Mouse (Mus musculus) G1E (cell line): ENCODE measurements at regions not wholly inside any gene's neighbourhood (a gene's known extent, or its start where the extent isn't known, plus 50 kb on each side); places are given as distances from the start of the nearest gene placed in this dataset.

ENCODE experiments used
- ATAC-seq: 2 replicates; pipeline ENCODE4 v1.8.0; 2016; ENCODE audit warnings: mild to moderate bottlenecking; ENCODE audit not compliant: insufficient number of reproducible peaks, poor library complexity, low FRiP score, severe bottlenecking; ENCODE audit errors: extremely low read depth
- DNase-seq: peaks from one replicate; pipeline ENCODE4 v3.0.0; 2012; ENCODE audit warnings: low spot score
- H3K27me3 ChIP-seq: 2 replicates; pipeline ENCODE4 v1.6.1; 2012; ENCODE audit warnings: mild to moderate bottlenecking, low read length, inconsistent platforms; ENCODE audit not compliant: insufficient read depth
- H3K36me3 ChIP-seq: replicated peaks from 2 replicates; pipeline ENCODE3; 2012; ENCODE audit warnings: mild to moderate bottlenecking, inconsistent platforms
- H3K4me1 ChIP-seq: 2 replicates; pipeline ENCODE4 v1.6.1; 2012; ENCODE audit warnings: low read depth, low read length, inconsistent platforms, mixed read lengths; ENCODE audit not compliant: insufficient read depth
- H3K4me3 ChIP-seq: 2 replicates; pipeline ENCODE4 v1.5.1; 2012; ENCODE audit warnings: low read depth, mild to moderate bottlenecking, inconsistent platforms, low read length, moderate library complexity, mixed read lengths
- H3K9me3 ChIP-seq: replicated peaks from 2 replicates; pipeline ENCODE4 v1.6.1; 2012; ENCODE audit warnings: inconsistent platforms
- CTCF ChIP-seq: IDR thresholded peaks from 2 replicates; pipeline ENCODE4 v1.5.1; 2012; ENCODE audit warnings: low read depth, low read length, inconsistent platforms, mixed read lengths
- GATA1 ChIP-seq: IDR thresholded peaks from 2 replicates; pipeline ENCODE4 v1.6.1; 2012; ENCODE audit warnings: borderline replicate concordance, low read length, inconsistent platforms, mixed read lengths
- GATA2 ChIP-seq: IDR thresholded peaks from 2 replicates; pipeline ENCODE4 v1.6.1; 2012; ENCODE audit warnings: low read depth, low read length, inconsistent platforms, borderline replicate concordance
- POLR2AphosphoS5 ChIP-seq: IDR thresholded peaks from 2 replicates; pipeline ENCODE4 v1.6.1; 2012; ENCODE audit warnings: low read depth, low read length, inconsistent platforms; ENCODE audit not compliant: insufficient replicate concordance
- TAL1 ChIP-seq: conservative IDR thresholded peaks from 2 replicates; pipeline ENCODE4 v1.6.1; 2012; ENCODE audit warnings: low read depth, low read length, inconsistent platforms, mixed read lengths

DNA sequence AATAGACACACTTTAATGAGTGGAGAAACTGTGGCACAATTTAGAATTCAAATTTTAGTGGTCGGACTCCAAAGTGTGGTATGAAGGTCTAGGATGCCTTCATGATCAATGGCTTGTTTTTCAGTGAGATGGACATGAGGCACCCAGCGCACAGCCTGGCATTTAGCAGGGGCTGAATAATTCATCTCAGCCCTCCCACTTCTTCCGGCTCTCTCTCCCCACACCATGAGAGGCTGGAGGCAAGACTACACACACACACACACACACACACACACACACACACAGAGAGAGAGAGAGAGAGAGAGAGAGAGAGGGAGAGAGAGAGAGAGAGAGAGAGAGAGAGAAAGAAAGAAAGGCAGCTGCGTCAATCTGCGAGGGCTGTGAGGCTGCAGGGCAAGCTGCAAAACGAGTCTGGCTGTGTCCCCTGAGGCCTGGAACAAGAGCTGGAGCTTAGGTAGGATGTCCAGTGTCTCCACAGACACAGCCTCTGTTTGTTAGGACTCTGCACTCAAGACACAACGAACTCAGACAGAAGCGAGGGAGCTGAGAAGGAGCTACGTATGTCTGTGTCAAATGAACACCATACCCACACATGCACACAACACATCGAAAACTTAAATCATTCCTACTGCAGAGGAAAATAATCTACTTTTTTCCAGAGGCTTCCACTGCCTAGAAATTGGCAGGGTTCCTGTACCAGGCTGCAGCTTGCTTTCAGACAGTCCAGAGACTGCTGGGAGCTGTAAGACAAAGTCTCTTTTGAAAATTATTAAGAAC, 295.8 kb downstream of the Gm11361 start:
- TF ChIP-seq TAL1: no peak
- TF ChIP-seq CTCF: no peak
- TF ChIP-seq GATA1: no peak
- TF ChIP-seq POLR2AphosphoS5: no peak
- TF ChIP-seq GATA2: no peak
- no peak for ATAC-seq
- no peak overlapping the region for H3K4me3 ChIP-seq

GRCm38 (mm10) chr13:28551555-28551954, 294.2 kb downstream of the Gm11361 start:
- ATAC-seq: no peak

More for the DNA sequence above, 295.8 kb downstream of the Gm11361 start:
- Histone ChIP-seq H3K27me3 (no peaks in the 10 kb centered on the region), H3K9me3 (no peaks in the 10 kb centered on the region), H3K4me1 (no peaks in the 10 kb centered on the region), H3K36me3 (no peaks in the 10 kb centered on the region)
- DNase-seq: no peak

GRCm38 (mm10) chr13:28545797-28546196, 288.5 kb downstream of the Gm11361 start:
- H3K36me3 ChIP-seq: no peaks in the 10 kb centered on the region
- no peaks in the 10 kb centered on the region for H3K27me3 ChIP-seq
- H3K4me1 ChIP-seq: no peaks in the 10 kb centered on the region
- H3K9me3 ChIP-seq: no peaks in the 10 kb centered on the region
- DNase-seq (no peak), ATAC-seq (no peak)
- no peak overlapping the region for H3K4me3 ChIP-seq
- TF ChIP-seq TAL1 (no peak), POLR2AphosphoS5 (no peak), GATA1 (no peak), GATA2 (no peak)

More at GRCm38 (mm10) chr13:28551555-28551954, 294.2 kb downstream of the Gm11361 start:
- TF ChIP-seq CTCF (no peak), TAL1 (no peak), GATA1 (no peak), POLR2AphosphoS5 (no peak), GATA2 (no peak)
- no peak overlapping the region for H3K4me3 ChIP-seq
- no peaks in the 10 kb centered on the region for H3K36me3 ChIP-seq
- DNase-seq: no peak
- no peaks in the 10 kb centered on the region for H3K9me3 ChIP-seq
- H3K27me3 ChIP-seq: no peaks in the 10 kb centered on the region
- no peaks in the 10 kb centered on the region for H3K4me1 ChIP-seq

DNA sequence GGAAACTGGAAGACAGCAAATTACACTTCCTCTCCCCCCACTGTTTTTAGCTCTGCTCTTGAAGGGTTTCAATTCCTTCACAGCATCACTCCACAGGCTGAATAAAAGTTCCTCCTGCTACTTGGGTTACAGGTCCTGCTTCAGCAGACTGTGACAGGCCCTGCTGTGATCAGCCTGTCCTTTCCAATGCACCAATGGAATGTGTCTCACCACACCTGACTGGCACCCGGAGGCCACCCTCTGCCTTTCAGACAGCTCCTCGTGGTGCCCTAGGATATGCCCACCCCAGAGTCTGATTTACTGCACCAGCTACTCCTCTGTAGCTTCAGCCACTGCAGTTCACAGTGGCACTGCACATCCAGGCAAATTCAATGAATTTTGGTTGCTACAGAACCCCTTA, 288.0 kb downstream of the Gm11361 start:
- ATAC-seq: no peak
- H3K4me1 ChIP-seq: no peaks in the 10 kb centered on the region
- no peaks in the 10 kb centered on the region for H3K27me3 ChIP-seq
- TF ChIP-seq TAL1: no peak
- TF ChIP-seq CTCF: no peak
- TF ChIP-seq POLR2AphosphoS5: no peak
- no peak for TF ChIP-seq GATA1
- TF ChIP-seq GATA2: no peak
- no peak overlapping the region for H3K4me3 ChIP-seq
- no peaks in the 10 kb centered on the region for H3K36me3 ChIP-seq
- no peak for DNase-seq
- no peaks in the 10 kb centered on the region for H3K9me3 ChIP-seq

DNA sequence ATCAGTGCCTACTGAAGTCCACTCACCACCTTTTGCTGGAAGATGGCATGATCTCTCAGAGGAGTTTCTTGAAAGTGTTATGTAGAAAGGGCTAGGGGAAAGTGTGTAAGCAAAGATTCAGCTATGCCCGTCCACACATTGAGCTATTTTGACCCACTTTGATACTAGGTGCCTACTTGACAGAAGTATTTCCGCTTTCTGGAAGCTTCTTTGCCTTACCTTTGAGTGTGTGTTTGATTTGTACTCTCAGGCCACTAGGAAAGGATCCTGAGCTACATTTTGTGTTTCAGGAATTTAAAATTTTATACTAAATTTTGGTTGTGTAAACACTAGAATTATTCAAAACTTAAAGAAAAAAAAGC, 287.5 kb downstream of the Gm11361 start:
- TF ChIP-seq POLR2AphosphoS5: no peak
- TF ChIP-seq GATA2: no peak
- TF ChIP-seq TAL1: no peak
- TF ChIP-seq CTCF: no peak
- no peak for TF ChIP-seq GATA1
- H3K36me3 ChIP-seq: no peaks in the 10 kb centered on the region
- H3K27me3 ChIP-seq: no peaks in the 10 kb centered on the region
- no peak overlapping the region for H3K4me3 ChIP-seq
- DNase-seq: no peak
- no peaks in the 10 kb centered on the region for H3K9me3 ChIP-seq
- no peaks in the 10 kb centered on the region for H3K4me1 ChIP-seq
- ATAC-seq: no peak

DNA sequence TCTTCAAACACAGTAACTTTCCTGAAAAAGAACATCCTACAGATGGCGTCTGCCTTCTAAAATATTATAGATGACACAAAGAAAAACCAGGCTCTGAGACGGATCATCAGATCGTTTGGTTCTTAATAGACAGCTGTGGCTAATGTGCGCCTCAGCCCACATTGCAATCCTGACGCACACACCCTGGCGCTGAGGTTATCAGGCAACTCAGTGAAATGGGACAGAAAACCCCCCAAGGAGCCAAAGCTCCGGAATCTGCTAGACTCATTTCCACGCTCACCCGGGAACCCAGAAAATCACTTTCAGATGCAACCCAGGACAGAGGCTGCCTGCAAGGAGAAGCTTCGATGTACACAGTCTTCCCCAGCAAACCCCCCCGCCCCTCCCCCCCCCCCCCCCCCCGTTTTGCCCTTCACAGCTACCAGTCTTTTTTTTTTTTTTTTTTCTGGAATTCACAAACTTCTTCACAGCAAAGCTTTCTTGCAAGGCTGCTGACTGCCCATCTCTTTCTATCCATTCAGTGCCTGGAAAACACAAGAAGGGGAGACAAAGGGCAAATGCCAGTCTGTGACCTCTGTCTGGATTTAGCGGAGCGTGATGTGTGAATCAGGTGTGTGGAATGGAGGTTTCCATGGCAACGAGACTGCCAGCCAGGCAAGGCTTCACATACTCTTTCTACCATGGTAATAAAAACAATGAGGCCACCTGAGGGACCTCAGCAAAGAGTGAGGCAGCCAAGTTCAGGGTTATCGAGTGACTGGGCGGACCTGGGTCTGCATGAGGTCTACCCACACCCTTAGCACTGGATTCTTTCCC, 286.9 kb downstream of the Gm11361 start:
- H3K4me1 ChIP-seq: no peaks in the 10 kb centered on the region
- no peaks in the 10 kb centered on the region for H3K27me3 ChIP-seq

More for the DNA sequence above, 286.9 kb downstream of the Gm11361 start:
- no peak overlapping the region for H3K4me3 ChIP-seq
- H3K9me3 ChIP-seq: no peaks in the 10 kb centered on the region
- DNase-seq (no peak), ATAC-seq (no peak)
- no peaks in the 10 kb centered on the region for H3K36me3 ChIP-seq
- no peak for TF ChIP-seq POLR2AphosphoS5
- TF ChIP-seq CTCF: no peak
- no peak for TF ChIP-seq TAL1
- no peak for TF ChIP-seq GATA1
